Mouse (Mus musculus) myocyte (in vitro differentiated cells): ENCODE results near the gene Ifit1bl1.

Experiments
- CEBPB ChIP-seq: IDR thresholded peaks from 2 replicates; pipeline ENCODE4 v1.6.1; 2011; ENCODE audit warnings: mild to moderate bottlenecking, moderate library complexity; ENCODE audit not compliant: poor library complexity, insufficient read depth, severe bottlenecking
- E2F4 ChIP-seq: IDR thresholded peaks from one replicate; pipeline ENCODE4 v1.6.1; 2011; ENCODE audit warnings: mild to moderate bottlenecking, control low read depth, moderate library complexity; ENCODE audit not compliant: insufficient read depth
- MAX ChIP-seq: IDR thresholded peaks from one replicate; pipeline ENCODE4 v1.6.1; 2011; ENCODE audit warnings: low read depth, mild to moderate bottlenecking, control low read depth
- POLR2A ChIP-seq: IDR thresholded peaks from one replicate; pipeline ENCODE4 v1.6.1; 2011; ENCODE audit warnings: low read depth, mild to moderate bottlenecking, control low read depth, moderate library complexity; ENCODE audit not compliant: insufficient read length
- POLR2AphosphoS2 ChIP-seq: IDR thresholded peaks from one replicate; pipeline ENCODE4 v1.6.1; 2011; ENCODE audit warnings: low read depth, control low read depth; ENCODE audit not compliant: insufficient read length
- REST ChIP-seq: IDR thresholded peaks from one replicate; pipeline ENCODE4 v1.6.1; 2011; ENCODE audit warnings: mild to moderate bottlenecking, control low read depth, moderate library complexity; ENCODE audit not compliant: insufficient read depth, insufficient read length
- SRF ChIP-seq: IDR thresholded peaks from one replicate; pipeline ENCODE4 v1.6.1; 2011; ENCODE audit warnings: low read depth; ENCODE audit not compliant: control insufficient read depth, insufficient read length
- TCF3 ChIP-seq: IDR thresholded peaks from one replicate; pipeline ENCODE4 v1.6.1; 2011; ENCODE audit warnings: low read depth, control low read depth; ENCODE audit not compliant: insufficient read length

DNA sequence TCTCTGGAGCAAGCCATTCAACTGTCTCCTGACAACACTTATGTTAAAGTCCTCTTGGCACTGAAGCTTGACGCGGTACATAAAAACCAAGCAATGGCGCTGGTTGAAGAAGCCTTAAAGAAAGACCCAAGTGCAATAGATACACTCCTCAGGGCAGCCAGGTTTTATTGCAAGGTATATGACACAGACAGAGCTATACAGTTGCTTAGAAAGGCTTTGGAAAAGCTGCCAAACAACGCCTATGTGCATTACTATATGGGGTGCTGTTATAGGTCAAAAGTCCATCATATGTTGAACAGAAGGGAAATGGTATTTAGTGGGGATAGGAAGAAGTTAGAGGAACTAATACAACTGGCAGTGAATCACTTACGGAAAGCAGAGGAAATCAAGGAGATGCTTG is 28.1 kb downstream of the Ifit1bl1 start:
- TF ChIP-seq POLR2A (no peak), SRF (no peak), E2F4 (no peak), MAX (no peak), POLR2AphosphoS2 (no peak), TCF3 (no peak), CEBPB (no peak), REST (no peak)
